ENCODE assay signal across 23 mouse cellular contexts in genomic region chr13:46193131-46193530, GRCm38 (mm10).
DNase-seq lines count a peak whose midpoint lies in the region; ATAC-seq lines count a peak whose summit lies in the region.
"Had no signal": no experiment of that assay in that cellular context is flagged by ENCODE, and none has a peak within 500 bp of the region (broad histone marks: within the 10 kb centered on the region; RNA-seq: fewer than 3 reads in every experiment).

No protein-coding gene starts in this region.

- H3K27ac ChIP-seq in neural tube, embryonic 14.5 days (ENCODE audit: low read depth, low read length), result peak overlapping the region; percentile 22; the same call in 1 of the 2 replicates
- H3K27ac ChIP-seq in neural tube, embryonic 15.5 days (replicated peaks), result no peak overlapping the region
- H3K27ac ChIP-seq: forebrain, embryonic 10.5 days; gastrocnemius, adult 2 months; heart, adult 2 months; heart, embryonic 10.5 days; heart, embryonic 13.5 days; hindbrain, embryonic 12.5 days; hindbrain, embryonic 15.5 days had no signal

- no peak for ATAC-seq in neural tube, embryonic 14.5 days (ENCODE audit: low read depth)
- ATAC-seq in neural tube, embryonic 15.5 days (ENCODE audit: low FRiP score), result no peak
- no peak for ATAC-seq in CD4-positive, CD25-positive, alpha-beta regulatory T cell, adult 4 months
- ATAC-seq: activated CD4-positive, CD25-positive, alpha-beta regulatory T cell, adult 4 months; forebrain, embryonic 14.5 days had no signal

- no peaks in the 10 kb centered on the region for H3K36me3 ChIP-seq in neural tube, embryonic 14.5 days (ENCODE audit: control insufficient read depth, insufficient read depth, low read length)
- no peaks in the 10 kb centered on the region for H3K36me3 ChIP-seq in neural tube, embryonic 15.5 days
- H3K36me3 ChIP-seq: forebrain, embryonic 10.5 days; heart, embryonic 10.5 days; heart, embryonic 13.5 days; hindbrain, embryonic 12.5 days; hindbrain, embryonic 15.5 days had no signal

- H3K4me1 ChIP-seq in neural tube, embryonic 14.5 days (ENCODE audit: control insufficient read depth, insufficient read depth, low read length), result no peaks in the 10 kb centered on the region
- peaks cover 10% of the 10 kb centered on the region for H3K4me1 ChIP-seq in neural tube, embryonic 15.5 days
- H3K4me1 ChIP-seq: heart, embryonic 10.5 days; heart, embryonic 13.5 days had no signal

- WGBS in neural tube, embryonic 14.5 days, result 94% methylated on average over 1 of the region's 1 CpGs
- WGBS in neural tube, embryonic 15.5 days, result 94% methylated on average over 1 of the region's 1 CpGs

- DNase-seq in heart, adult 11 months, result peak; percentile 50
- DNase-seq in heart, postnatal 14 days, result no peak
- peak; percentile 30 for DNase-seq in layer of hippocampus, adult 9-11 months
- no peak for DNase-seq in layer of hippocampus, adult 9-10 months (ENCODE audit: low spot score)
- DNase-seq in telencephalon, adult 2 months (ENCODE audit: low read depth, low spot score), result peak; percentile 67
- DNase-seq: adrenal gland, adult 8-10 months; adrenal gland, postnatal 25 days; cerebellum, adult 18-20 months; cerebellum, adult 9-10 months; cerebellum, postnatal 14 days; gastrocnemius, adult 2 months; gastrocnemius, postnatal 14 days; heart, adult 2 months had no signal

- H3K9ac ChIP-seq in neural tube, embryonic 14.5 days (replicated peaks; ENCODE audit: low read depth, low read length), result no peak overlapping the region
- no peak overlapping the region for H3K9ac ChIP-seq in neural tube, embryonic 15.5 days (replicated peaks)
- H3K9ac ChIP-seq: heart, embryonic 13.5 days; hindbrain, embryonic 12.5 days; hindbrain, embryonic 15.5 days had no signal

- no peak overlapping the region for H3K4me2 ChIP-seq in neural tube, embryonic 14.5 days (ENCODE audit: low read depth, low read length)
- H3K4me2 ChIP-seq in neural tube, embryonic 15.5 days, result no peak overlapping the region
- H3K4me2 ChIP-seq: heart, embryonic 13.5 days; hindbrain, embryonic 12.5 days; hindbrain, embryonic 15.5 days had no signal

- intact Hi-C loops in heart, postnatal 14 days (cut with DNase I), result no loop called here

- H3K4me3 ChIP-seq in neural tube, embryonic 14.5 days (ENCODE audit: low read depth, low read length), result no peak overlapping the region
- no peak overlapping the region for H3K4me3 ChIP-seq in neural tube, embryonic 15.5 days (replicated peaks)
- H3K4me3 ChIP-seq: forebrain, embryonic 10.5 days; gastrocnemius, adult 2 months; heart, adult 2 months; heart, embryonic 10.5 days; heart, embryonic 13.5 days; hindbrain, embryonic 12.5 days; hindbrain, embryonic 15.5 days had no signal

- no peaks in the 10 kb centered on the region for H3K9me3 ChIP-seq in neural tube, embryonic 14.5 days (ENCODE audit: control insufficient read depth, low read length)
- H3K9me3 ChIP-seq in neural tube, embryonic 15.5 days (replicated peaks), result no peaks in the 10 kb centered on the region
- H3K9me3 ChIP-seq: heart, embryonic 10.5 days; hindbrain, embryonic 12.5 days; hindbrain, embryonic 15.5 days had no signal

- H3K27me3 ChIP-seq in neural tube, embryonic 14.5 days (ENCODE audit: control insufficient read depth, insufficient read depth, low read length), result no peaks in the 10 kb centered on the region
- no peaks in the 10 kb centered on the region for H3K27me3 ChIP-seq in neural tube, embryonic 15.5 days (replicated peaks)
- H3K27me3 ChIP-seq: heart, embryonic 13.5 days; hindbrain, embryonic 12.5 days; hindbrain, embryonic 15.5 days had no signal

Comparison
In these comparisons a context has a peak if more than half of its experiments do, and no peak if none do; other contexts are left out.
1. DNase-seq: peak in heart, adult 11 months (single experiment), layer of hippocampus, adult 9-11 months (single experiment) and telencephalon, adult 2 months (single experiment); none in heart, postnatal 14 days (0 of 2) and layer of hippocampus, adult 9-10 months (single experiment).